Mouse (Mus musculus) left cerebral cortex, adult 11 months (tissue): ENCODE measurements around the gene Ctnnb1.
"Not testable (repeated sequence)": the region's sequence is repeated elsewhere in the genome, so short reads cannot be mapped to it uniquely, and the experiment has no call there.

ENCODE experiments used
- DNase-seq: peaks from one replicate; pipeline ENCODE4 v3.0.0; 2022; ENCODE audit warnings: low spot score

The Ctnnb1 gene

GRCm38 (mm10) chr9:120929081-120929480 is at the start of gene Ctnnb1:
TSS of gene Ctnnb1 (plus strand) at chr9:120929216.
- no peak for DNase-seq

DNA sequence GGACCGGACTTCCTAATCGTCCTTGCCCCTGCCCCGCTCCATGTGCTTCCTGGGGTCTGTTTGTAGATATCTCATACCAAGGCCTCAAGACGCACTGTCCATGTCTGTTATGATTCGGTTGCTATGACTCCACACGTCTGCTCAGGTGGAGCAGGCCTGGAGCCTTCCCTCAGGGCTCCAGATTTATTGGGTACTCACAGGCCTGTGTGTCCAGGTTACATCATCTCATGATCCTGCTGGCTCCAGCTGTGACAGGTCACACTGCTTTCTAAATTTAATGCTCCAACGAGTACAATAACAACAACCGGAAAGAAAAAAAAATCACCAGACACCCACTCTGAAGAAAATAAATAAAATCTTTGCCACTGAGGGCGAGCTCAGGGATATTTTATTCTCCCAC is 48.7 kb upstream of the Ctnnb1 start:
- no peak for DNase-seq

- DNase-seq = no peak
Measured at GRCm38 (mm10) chr9:120881121-120881520, 47.9 kb upstream of the Ctnnb1 start.

DNA sequence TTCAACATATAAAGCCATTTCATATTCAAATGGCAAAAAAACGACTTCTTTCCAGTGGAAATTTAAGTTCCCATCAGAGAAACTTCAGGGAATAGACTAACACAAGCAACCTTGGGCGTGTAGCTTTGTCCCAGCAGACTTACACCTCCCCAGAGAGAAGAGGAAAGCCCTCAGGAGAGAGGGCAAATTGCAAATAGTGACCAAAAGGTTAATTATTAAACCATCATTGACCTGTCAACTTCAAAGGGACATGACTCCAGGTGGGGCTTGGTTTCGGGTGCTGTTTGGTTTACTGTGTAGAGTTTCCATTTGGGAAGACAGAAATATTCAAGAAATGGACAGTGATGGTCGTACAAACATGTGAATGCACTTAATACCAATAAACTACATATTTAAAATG is 47.2 kb upstream of the Ctnnb1 start:
- no peak for DNase-seq

- DNase-seq = no peak
Measured at GRCm38 (mm10) chr9:120884726-120885125, 44.3 kb upstream of the Ctnnb1 start.

- no peak for DNase-seq
Measured at GRCm38 (mm10) chr9:120887631-120888030, 41.4 kb upstream of the Ctnnb1 start.

DNA sequence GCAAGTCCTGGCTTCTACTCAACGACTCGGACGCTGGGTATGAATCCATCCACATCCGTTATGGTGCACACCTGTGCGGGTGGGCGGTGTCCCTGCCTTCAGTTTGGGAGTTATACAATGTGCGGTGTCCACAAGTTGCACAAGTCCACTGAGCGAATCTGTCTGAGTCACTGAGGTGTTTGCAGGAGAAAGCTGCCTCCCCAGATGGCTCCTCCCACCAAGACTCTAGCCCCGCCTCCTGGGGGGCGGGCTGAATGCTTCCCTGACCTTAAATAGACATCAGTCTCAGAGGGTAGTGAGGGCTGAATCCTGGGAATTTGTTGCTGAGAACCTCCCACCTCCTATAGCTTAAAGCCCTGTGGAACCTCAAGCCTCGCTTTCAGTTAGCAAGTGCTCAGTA is 35.6 kb upstream of the Ctnnb1 start:
- DNase-seq = no peak

- no peak for DNase-seq
Measured at GRCm38 (mm10) chr9:120893971-120894370, 35.0 kb upstream of the Ctnnb1 start.

DNA sequence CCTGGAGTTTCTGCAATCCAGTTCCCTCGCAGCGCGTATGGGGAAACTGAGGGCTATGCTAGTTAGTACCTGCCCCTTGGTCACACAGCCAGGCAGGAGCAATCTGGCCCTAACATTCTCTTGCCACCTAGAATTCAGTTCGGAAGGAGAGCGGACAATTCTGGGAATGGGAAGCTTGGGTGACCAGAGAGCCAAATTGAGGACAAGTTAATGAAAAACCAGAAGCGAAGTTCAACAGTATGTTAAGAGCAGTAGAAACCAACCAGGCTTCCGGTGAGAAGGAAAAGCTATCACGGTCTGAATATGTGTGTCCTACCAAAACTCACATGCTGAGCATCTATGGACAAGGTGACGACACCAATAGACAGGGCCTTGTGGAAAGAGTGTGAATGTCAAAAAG is 34.6 kb upstream of the Ctnnb1 start:
- no peak for DNase-seq

- DNase-seq = no peak
Measured at GRCm38 (mm10) chr9:120896502-120896901, 32.5 kb upstream of the Ctnnb1 start.

- DNase-seq = no peak
Measured at GRCm38 (mm10) chr9:120897269-120897668, 31.7 kb upstream of the Ctnnb1 start.

DNA sequence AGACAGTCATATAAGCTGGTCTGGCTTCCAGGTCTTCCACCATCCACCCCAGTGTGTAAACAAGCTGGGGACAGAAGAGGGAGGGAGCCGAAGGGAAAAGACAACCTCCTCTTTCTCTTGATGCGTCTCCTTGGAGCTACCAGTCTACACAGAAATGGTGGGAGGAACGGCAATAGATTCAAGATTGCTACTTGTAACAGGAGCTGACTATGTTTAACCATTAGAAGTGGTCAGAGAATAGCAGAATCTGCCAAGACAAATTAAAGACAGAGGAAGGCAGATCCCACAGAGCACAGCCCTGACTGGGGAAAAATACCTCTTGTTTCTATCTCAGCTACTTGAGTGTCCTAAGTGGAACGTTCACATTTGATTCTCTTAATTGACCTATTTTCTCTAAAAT is 29.2 kb upstream of the Ctnnb1 start:
- DNase-seq = no peak

GRCm38 (mm10) chr9:120900338-120901274 is 28.4 kb upstream of the Ctnnb1 start:
- DNase-seq = no peak

- no peak for DNase-seq
Measured at GRCm38 (mm10) chr9:120902562-120902961, 26.5 kb upstream of the Ctnnb1 start.

GRCm38 (mm10) chr9:120908461-120908860 is 20.6 kb upstream of the Ctnnb1 start:
- no peak for DNase-seq

DNA sequence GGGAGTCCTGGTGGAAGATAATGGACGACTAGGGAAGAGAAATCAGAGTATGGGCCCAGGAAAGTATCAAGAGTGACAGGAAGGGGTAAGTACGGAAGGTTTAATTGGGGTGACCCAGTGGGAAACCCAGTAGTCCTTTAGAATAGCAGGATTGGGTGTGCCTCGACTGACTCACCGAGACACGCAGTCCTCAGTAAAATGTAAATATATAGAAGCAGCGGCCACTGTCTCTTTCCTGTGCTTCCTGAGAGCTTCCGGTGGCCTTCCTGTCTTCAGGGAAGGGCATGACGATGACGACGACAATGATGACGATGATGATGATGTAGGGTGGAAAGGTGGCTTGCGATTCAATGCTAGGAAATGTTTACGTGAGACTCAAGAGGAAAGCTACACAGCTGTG is 15.9 kb upstream of the Ctnnb1 start:
- DNase-seq = no peak

DNA sequence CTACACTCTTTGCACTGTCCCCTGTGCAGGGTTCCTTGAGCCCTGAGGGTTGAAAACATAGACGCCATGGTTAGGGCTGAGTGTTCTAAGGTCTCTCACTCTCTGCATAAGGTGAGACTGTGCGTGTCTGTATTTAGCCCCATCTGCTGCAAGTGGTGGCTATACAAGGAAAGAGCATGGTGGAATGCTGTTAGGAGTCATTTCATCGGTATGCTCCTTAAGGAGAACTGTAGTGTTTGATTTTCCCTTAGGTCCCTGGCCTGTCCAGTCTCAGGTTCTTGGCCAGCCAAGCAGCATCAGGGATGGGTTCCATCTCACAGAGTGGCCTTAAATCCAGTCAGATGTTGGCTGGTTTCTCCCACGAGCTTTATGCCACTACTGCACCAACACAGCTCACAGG is 14.6 kb upstream of the Ctnnb1 start:
- DNase-seq = no peak

GRCm38 (mm10) chr9:120914877-120915459 is 14.0 kb upstream of the Ctnnb1 start:
- DNase-seq = no peak

DNA sequence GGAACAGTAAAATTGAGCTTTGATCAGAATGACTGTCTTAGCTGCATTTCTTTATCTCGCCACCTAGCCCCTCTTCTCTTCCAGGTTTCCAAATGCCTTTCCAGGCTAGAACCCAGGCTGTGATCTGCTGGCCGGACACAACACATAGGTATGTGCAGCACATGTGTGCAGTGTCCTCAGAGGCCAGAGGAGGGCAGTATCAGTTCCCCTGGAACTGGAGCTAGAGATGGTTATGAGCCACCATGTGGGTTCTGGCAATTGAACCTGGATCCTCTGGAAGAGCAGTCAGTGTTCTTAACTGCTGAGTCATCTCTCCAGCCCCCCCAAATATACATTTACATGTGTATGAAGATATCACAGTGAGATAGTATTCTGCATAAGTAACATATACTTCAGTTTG is 11.4 kb upstream of the Ctnnb1 start:
- not testable (repeated sequence) for DNase-seq

- DNase-seq = no peak
Measured at GRCm38 (mm10) chr9:120918211-120918610, 10.8 kb upstream of the Ctnnb1 start.

GRCm38 (mm10) chr9:120918642-120919041 is 10.4 kb upstream of the Ctnnb1 start:
- DNase-seq = no peak

DNA sequence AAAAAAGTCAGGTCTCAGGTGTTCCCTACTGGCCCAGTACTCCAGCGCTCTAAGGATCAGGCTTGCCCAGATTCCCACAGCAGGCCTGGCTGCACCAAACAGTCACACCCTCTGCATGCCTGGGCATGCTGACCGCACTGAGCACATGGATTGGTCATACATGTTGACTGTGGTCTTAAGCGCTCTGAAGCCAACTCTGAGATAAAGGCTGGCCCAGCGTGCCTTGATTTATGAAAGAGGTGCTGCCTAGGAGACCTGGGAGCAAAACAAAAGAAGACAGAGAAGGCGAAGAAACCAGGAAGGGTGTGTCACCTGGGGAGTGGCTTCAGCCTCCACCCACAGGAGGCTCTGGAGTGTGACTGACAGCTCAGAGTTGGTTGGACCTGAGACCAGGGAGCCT is 9.9 kb upstream of the Ctnnb1 start:
- DNase-seq = no peak

DNA sequence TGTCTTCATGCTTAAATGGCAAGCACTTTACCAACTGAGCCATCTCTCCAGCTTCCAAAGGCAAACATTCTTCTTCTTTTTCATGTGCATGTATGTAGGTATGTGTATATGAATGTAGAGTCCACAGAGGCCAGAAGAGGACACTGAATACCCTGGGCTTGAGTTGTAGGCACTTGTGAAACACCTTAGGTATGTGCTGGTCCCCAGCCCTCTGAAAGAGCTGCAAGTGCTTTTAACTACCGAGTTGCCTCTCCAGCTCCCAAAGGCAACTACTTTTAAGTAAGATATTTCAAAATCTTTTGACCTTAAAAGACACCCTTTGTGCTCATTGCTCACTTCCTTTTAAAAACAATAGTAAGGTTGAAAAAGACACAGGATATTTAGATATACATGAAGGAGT is 2.9 kb upstream of the Ctnnb1 start:
- DNase-seq = no peak
